Mouse (Mus musculus): ENCODE data around the gene Rexo4. TPM values are rescaled to one million over a fixed set of nuclear protein-coding genes. Genes with fewer than 3 reads are reported as not detected.
A peak's percentile ranks its signal among the peaks of the same experiment; 100 is the strongest.

Gene Rexo4
- total RNA-seq, 2 experiments from 2014 or later = 4.8 to 24.2 TPM

GRCm38 (mm10) chr2:26912253-26912770 is 51.9 kb downstream of the Rexo4 start:
- ATAC-seq (replicated peaks; ENCODE audit: low FRiP score, poor library complexity, severe bottlenecking) = no peak

DNA sequence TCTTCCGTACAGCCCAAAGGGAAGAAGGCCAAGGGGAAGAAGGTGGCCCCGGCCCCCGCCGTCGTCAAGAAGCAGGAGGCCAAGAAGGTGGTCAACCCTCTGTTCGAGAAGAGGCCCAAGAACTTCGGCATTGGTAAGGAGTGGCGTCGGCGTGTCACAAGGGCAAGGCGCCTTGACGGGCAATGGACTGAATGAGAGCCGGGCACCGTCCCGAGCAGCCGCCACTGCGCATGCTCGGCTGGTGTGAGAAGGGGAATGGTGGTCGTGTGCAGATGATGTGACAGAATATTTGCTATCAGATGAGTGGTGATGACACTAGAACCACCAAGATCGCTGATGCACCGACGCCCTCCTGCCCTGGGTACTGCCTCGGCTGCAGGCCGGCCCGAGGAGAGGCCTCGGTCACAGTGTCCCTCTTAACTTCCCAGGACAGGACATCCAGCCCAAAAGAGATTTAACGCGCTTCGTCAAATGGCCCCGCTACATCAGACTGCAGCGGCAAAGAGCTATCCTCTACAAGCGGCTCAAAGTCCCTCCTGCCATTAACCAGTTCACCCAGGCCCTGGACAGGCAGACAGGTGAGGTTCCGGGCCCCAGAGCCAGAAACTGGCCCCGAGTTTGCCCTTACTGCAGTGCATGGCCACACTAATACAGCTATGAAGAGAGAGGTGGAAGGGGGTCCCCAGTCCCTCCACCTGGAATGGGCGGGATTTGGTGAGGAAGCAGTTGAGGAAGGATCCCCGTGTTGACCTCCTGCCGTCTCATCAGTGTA is 53.0 kb downstream of the Rexo4 start:
- peak; percentile 47 for ATAC-seq (replicated peaks; ENCODE audit: low FRiP score, poor library complexity, severe bottlenecking)

GRCm38 (mm10) chr2:26910124-26910993 is 53.8 kb downstream of the Rexo4 start, which contains the start of the genes Med22 and Rpl7a:
Gene Med22 (minus strand): TSS chr2:26910677.
Gene Rpl7a (plus strand): TSS chr2:26910764.
- ATAC-seq (replicated peaks; ENCODE audit: low FRiP score, poor library complexity, severe bottlenecking) = peak; percentile 86

- no peak for ATAC-seq (replicated peaks; ENCODE audit: low FRiP score, poor library complexity, severe bottlenecking)
Measured at GRCm38 (mm10) chr2:26909387-26909784, 54.8 kb downstream of the Rexo4 start.

DNA sequence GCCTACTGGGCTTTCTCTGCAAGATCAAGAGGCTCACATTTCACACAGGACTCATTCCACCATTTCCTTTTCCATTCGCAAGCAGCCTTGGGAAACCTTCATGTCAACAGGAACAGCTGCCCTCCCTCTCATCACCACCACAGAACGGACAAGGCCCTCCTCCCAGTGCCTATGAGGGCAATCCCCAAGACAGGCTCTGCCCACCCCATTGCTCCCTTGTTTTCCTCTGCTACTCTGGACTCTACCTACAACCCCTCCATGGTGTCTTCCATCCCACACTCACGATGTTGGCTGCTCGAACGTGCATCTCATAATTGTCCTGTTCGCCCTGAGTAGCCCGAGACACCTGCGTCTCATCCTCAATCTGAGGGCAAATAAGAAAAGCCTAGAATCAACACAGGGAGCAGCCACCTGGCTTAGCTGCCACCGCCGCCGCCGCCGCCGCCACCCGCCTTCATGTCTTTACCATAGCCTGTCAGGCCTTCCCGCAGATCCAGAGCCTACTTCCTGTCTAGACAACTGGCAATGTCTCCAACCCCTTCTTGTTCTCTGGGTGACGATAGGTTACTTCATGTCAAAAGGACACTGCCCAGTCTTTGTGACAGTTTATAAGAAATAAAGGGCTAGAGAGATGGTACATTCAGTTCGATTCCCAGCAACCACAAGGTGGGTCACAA is 55.3 kb downstream of the Rexo4 start:
- no peak for ATAC-seq (replicated peaks; ENCODE audit: low FRiP score, poor library complexity, severe bottlenecking)

DNA sequence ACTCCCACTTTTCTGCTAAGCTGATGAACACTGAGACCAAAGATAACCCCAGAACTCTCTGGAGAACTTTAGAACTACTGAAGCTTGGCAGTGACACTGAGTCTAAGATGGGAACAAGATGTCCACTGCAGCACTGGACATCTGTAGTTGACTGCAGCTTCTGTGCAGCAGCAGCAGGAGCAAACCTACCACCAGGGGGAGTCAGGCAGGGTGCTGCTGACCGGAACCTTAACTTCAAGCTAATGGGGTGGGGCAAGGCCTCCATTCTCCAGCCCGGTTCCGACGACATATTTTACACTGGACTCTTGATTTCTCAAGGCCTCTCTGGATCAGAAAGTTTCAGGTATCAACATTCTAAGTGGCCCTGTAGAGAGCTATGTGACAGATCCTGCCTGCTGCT is 57.1 kb downstream of the Rexo4 start:
- ATAC-seq (replicated peaks; ENCODE audit: low FRiP score, poor library complexity, severe bottlenecking) = no peak

- no peak for ATAC-seq (replicated peaks; ENCODE audit: low FRiP score, poor library complexity, severe bottlenecking)
Measured at GRCm38 (mm10) chr2:26906431-26906830, 57.8 kb downstream of the Rexo4 start.

DNA sequence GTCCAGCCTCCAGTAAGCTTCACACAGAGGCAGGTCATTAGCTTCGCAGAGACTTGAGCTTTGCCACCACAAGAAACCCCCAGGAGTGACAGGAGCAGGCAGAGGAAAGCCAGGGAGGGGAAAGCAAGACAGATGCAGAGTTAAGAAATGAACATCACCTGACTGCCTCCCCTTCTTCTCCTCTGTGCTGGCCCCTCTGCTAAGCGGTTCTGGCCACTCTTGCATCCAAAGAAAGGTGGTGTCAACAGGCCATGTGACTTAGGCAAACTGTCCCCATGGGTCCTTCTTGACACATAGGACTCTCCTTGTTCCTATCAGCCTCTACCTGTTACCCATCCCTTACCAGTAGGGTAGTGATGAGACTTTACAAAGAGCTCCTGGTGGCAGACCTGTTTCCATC is 58.2 kb downstream of the Rexo4 start:
- ATAC-seq (replicated peaks; ENCODE audit: low FRiP score, poor library complexity, severe bottlenecking) = no peak

Other genes with a start within 250 kb of the Rexo4 start
- gene Abo, start 99.4 kb downstream of the Rexo4 start, total RNA-seq (2015; ENCODE audit: low replicate concordance) = not detected in 2 replicates
- gene Abo, start 99.4 kb downstream of the Rexo4 start, total RNA-seq (2017; ENCODE audit: low replicate concordance) = not detected in 2 replicates
- gene Surf6, start 61.5 kb downstream of the Rexo4 start, total RNA-seq (2015; ENCODE audit: low replicate concordance) = 2.1 and 6.1 TPM in 2 replicates
- gene Surf6, start 61.5 kb downstream of the Rexo4 start, total RNA-seq (2017; ENCODE audit: low replicate concordance) = 7.4 and 7.6 TPM in 2 replicates
- gene Med22, start 53.7 kb downstream of the Rexo4 start, total RNA-seq (2015; ENCODE audit: low replicate concordance) = 1.3 and 4.4 TPM in 2 replicates
- gene Med22, start 53.7 kb downstream of the Rexo4 start, total RNA-seq (2017; ENCODE audit: low replicate concordance) = 6.0 and 10.6 TPM in 2 replicates
- gene Rpl7a, start 53.6 kb downstream of the Rexo4 start, total RNA-seq (2015; ENCODE audit: low replicate concordance) = 469 and 488 TPM in 2 replicates
- gene Rpl7a, start 53.6 kb downstream of the Rexo4 start, total RNA-seq (2017; ENCODE audit: low replicate concordance) = 357 and 378 TPM in 2 replicates
- 14.4 and 16.9 TPM in 2 replicates for gene Surf2, start 48.0 kb downstream of the Rexo4 start, total RNA-seq (2015; ENCODE audit: low replicate concordance)
- gene Surf2, start 48.0 kb downstream of the Rexo4 start, total RNA-seq (2017; ENCODE audit: low replicate concordance) = 4.2 and 15.0 TPM in 2 replicates
- 9.6 and 34.7 TPM in 2 replicates for gene Surf1, start 47.9 kb downstream of the Rexo4 start, total RNA-seq (2015; ENCODE audit: low replicate concordance)
- gene Surf1, start 47.9 kb downstream of the Rexo4 start, total RNA-seq (2017; ENCODE audit: low replicate concordance) = 17.5 and 20.1 TPM in 2 replicates
- gene Surf4, start 30.5 kb downstream of the Rexo4 start, total RNA-seq (2015; ENCODE audit: low replicate concordance) = 24.4 and 25.7 TPM in 2 replicates
- 18.8 and 21.4 TPM in 2 replicates for gene Surf4, start 30.5 kb downstream of the Rexo4 start, total RNA-seq (2017; ENCODE audit: low replicate concordance)
- gene Stkld1, start 30.3 kb downstream of the Rexo4 start, total RNA-seq (2015; ENCODE audit: low replicate concordance) = not detected in 2 replicates
- not detected in 2 replicates for gene Stkld1, start 30.3 kb downstream of the Rexo4 start, total RNA-seq (2017; ENCODE audit: low replicate concordance)
- gene Adamts13, start 9.0 kb upstream of the Rexo4 start, total RNA-seq (2015; ENCODE audit: low replicate concordance) = 0.19 and 0.42 TPM in 2 replicates
- gene Adamts13, start 9.0 kb upstream of the Rexo4 start, total RNA-seq (2017; ENCODE audit: low replicate concordance) = 0.28 and 0.77 TPM in 2 replicates
- gene Cacfd1, start 45.5 kb upstream of the Rexo4 start, total RNA-seq (2015; ENCODE audit: low replicate concordance) = 1.2 and 4.4 TPM in 2 replicates
- 2.8 and 14.5 TPM in 2 replicates for gene Cacfd1, start 45.5 kb upstream of the Rexo4 start, total RNA-seq (2017; ENCODE audit: low replicate concordance)
- gene Slc2a6, start 63.6 kb upstream of the Rexo4 start, total RNA-seq (2015; ENCODE audit: low replicate concordance) = 1.2 and 2.5 TPM in 2 replicates
- 0.56 and 1.9 TPM in 2 replicates for gene Slc2a6, start 63.6 kb upstream of the Rexo4 start, total RNA-seq (2017; ENCODE audit: low replicate concordance)
- not detected in 2 replicates for gene Mymk, start 107.8 kb upstream of the Rexo4 start, total RNA-seq (2015; ENCODE audit: low replicate concordance)
- gene Mymk, start 107.8 kb upstream of the Rexo4 start, total RNA-seq (2017; ENCODE audit: low replicate concordance) = not detected in 2 replicates
- not detected in 2 replicates for gene Adamtsl2, start 115.0 kb upstream of the Rexo4 start, total RNA-seq (2015; ENCODE audit: low replicate concordance)
- gene Adamtsl2, start 115.0 kb upstream of the Rexo4 start, total RNA-seq (2017; ENCODE audit: low replicate concordance) = not detected in 2 replicates
- gene Fam163b, start 178.1 kb upstream of the Rexo4 start, total RNA-seq (2015; ENCODE audit: low replicate concordance) = not detected in 2 replicates
- gene Fam163b, start 178.1 kb upstream of the Rexo4 start, total RNA-seq (2017; ENCODE audit: low replicate concordance) = not detected in 2 replicates
- not detected in 2 replicates for gene Dbh, start 200.8 kb upstream of the Rexo4 start, total RNA-seq (2015; ENCODE audit: low replicate concordance)
- gene Dbh, start 200.8 kb upstream of the Rexo4 start, total RNA-seq (2017; ENCODE audit: low replicate concordance) = not detected in 2 replicates

All from erythroblast, adult 5-6 weeks (primary cell).